Mouse (Mus musculus) adrenal gland, postnatal 14 days (tissue): ENCODE results near the gene Fam219b. TPM values are rescaled to one million over a fixed set of nuclear protein-coding genes. Genes with fewer than 3 reads are reported as not detected.

Source experiments
- DNase-seq: peaks from one replicate; pipeline ENCODE4 v3.0.0; 2021; ENCODE audit warnings: mixed read lengths
- long read RNA-seq, 2 experiments: library from polyadenylated mRNA; stranded (forward); transcript quantifications; one replicate each; pipeline ENCODE4 v2.0.0; 2021
- total RNA-seq: library from RNA; stranded (reverse); gene quantifications from 2 replicates; pipeline ENCODE4 v1.2.3, GENCODE M21; 2021

The Fam219b gene
- 17.5 and 19.1 TPM in 2 replicates for total RNA-seq
- long read RNA-seq, experiment 1, transcript Fam219b-202 (5 exons, 3,017 nt) = major isoform, 12 of 33 reads
- long read RNA-seq, experiment 1, transcript Fam219b-201 (4 exons, 3,001 nt) = minor isoform, 10 of 33 reads
- long read RNA-seq, experiment 1, partial matches to known transcripts = 2 of 33 reads
- long read RNA-seq, experiment 1, other reads (novel, unspliced or antisense) = 9 of 33 reads
- long read RNA-seq, experiment 2, transcript Fam219b-202 (5 exons, 3,017 nt) = minor isoform, 14 of 44 reads
- long read RNA-seq, experiment 2, transcript Fam219b-201 (4 exons, 3,001 nt) = major isoform, 17 of 44 reads
- long read RNA-seq, experiment 2, partial matches to known transcripts = 3 of 44 reads
- long read RNA-seq, experiment 2, other reads (novel, unspliced or antisense) = 10 of 44 reads

GRCm38 (mm10) chr9:57537044-57537727, at the start of gene Fam219b:
TSS of gene Fam219b (plus strand) at chr9:57537528.
- DNase-seq = peak; percentile 96

- no peak for DNase-seq
Observed at GRCm38 (mm10) chr9:57487807-57488206, 49.5 kb upstream of the Fam219b start.

- DNase-seq = peak; percentile 18
Observed at GRCm38 (mm10) chr9:57493532-57493931, 43.8 kb upstream of the Fam219b start.

GRCm38 (mm10) chr9:57494970-57495369, 42.4 kb upstream of the Fam219b start:
- no peak for DNase-seq

- DNase-seq = no peak
Observed at GRCm38 (mm10) chr9:57497236-57497635, 40.1 kb upstream of the Fam219b start.

GRCm38 (mm10) chr9:57498536-57498935, 38.8 kb upstream of the Fam219b start:
- DNase-seq = no peak

- DNase-seq = no peak
Observed at GRCm38 (mm10) chr9:57501452-57501851, 35.9 kb upstream of the Fam219b start.

- no peak for DNase-seq
Observed at GRCm38 (mm10) chr9:57501861-57502260, 35.5 kb upstream of the Fam219b start.

GRCm38 (mm10) chr9:57502911-57503621, 34.3 kb upstream of the Fam219b start:
- peak; percentile 35 for DNase-seq

- peak; percentile 85 for DNase-seq
Observed at GRCm38 (mm10) chr9:57503622-57504380, 33.5 kb upstream of the Fam219b start, which contains the start of gene Rpp25. TSS of gene Rpp25 (plus strand) at chr9:57504026.

- peak; percentile 78 for DNase-seq
Observed at GRCm38 (mm10) chr9:57504381-57504700, 33.0 kb upstream of the Fam219b start.

- DNase-seq = no peak
Observed at GRCm38 (mm10) chr9:57504891-57505290, 32.4 kb upstream of the Fam219b start.

- peak; percentile 84 for DNase-seq
Observed at GRCm38 (mm10) chr9:57505700-57506099, 31.6 kb upstream of the Fam219b start.

- no peak for DNase-seq
Observed at GRCm38 (mm10) chr9:57510577-57510976, 26.8 kb upstream of the Fam219b start.

- DNase-seq = peak; percentile 66
Observed at GRCm38 (mm10) chr9:57517113-57517512, 20.2 kb upstream of the Fam219b start.

- DNase-seq = no peak
Observed at GRCm38 (mm10) chr9:57520375-57521055, 16.8 kb upstream of the Fam219b start.

GRCm38 (mm10) chr9:57521056-57521911, 16.0 kb upstream of the Fam219b start, which contains the start of gene Cox5a:
TSS of gene Cox5a (plus strand) at chr9:57521274.
- DNase-seq = peak; percentile 96

GRCm38 (mm10) chr9:57522114-57522860, 15.0 kb upstream of the Fam219b start:
- no peak for DNase-seq

- DNase-seq = no peak
Observed at GRCm38 (mm10) chr9:57522861-57523246, 14.5 kb upstream of the Fam219b start.

GRCm38 (mm10) chr9:57523754-57524153, 13.6 kb upstream of the Fam219b start:
- no peak for DNase-seq
